Mouse (Mus musculus) bone marrow, adult 2 months (tissue): Measurements from ENCODE around the gene Fam155a.

ENCODE experiments used
- CTCF ChIP-seq: fragments of 200-500 bp; IDR thresholded peaks from 2 replicates; pipeline ENCODE4 v1.5.1; 2011; ENCODE audit warnings: low read length, control low read depth; ENCODE audit not compliant: control insufficient read depth, insufficient read depth
- POLR2A ChIP-seq: fragments of 200-500 bp; IDR thresholded peaks from 2 replicates; pipeline ENCODE4 v1.6.1; 2011; ENCODE audit warnings: low read depth, mild to moderate bottlenecking, control low read depth, low read length, borderline replicate concordance; ENCODE audit not compliant: control insufficient read depth

GRCm38 (mm10) chr8:9394670-9395069 is 376.3 kb downstream of the Fam155a start:
- TF ChIP-seq CTCF, result no peak
- TF ChIP-seq POLR2A, result no peak
